Mouse (Mus musculus) liver, embryonic 13.5 days (tissue): ENCODE results near the gene Hmcn1. TPM values are rescaled to one million over a fixed set of nuclear protein-coding genes. Genes with fewer than 3 reads are reported as not detected.

ENCODE experiments used
- ATAC-seq: fragments of 200-750 bp; cut with Nextera tagmentation; 2 replicates; pipeline ENCODE4 v1.8.0; 2017; ENCODE audit warnings: low read depth, mild to moderate bottlenecking, moderate number of reproducible peaks, moderate library complexity
- DNase-seq: peaks from one replicate; pipeline ENCODE4 v3.0.0; 2022
- H3K27ac ChIP-seq: fragments of 300-500 bp; sonication (generic); 2 replicates; pipeline ENCODE4 v1.5.1; 2015; ENCODE audit warnings: moderate library complexity, mild to moderate bottlenecking, inconsistent platforms
- H3K27me3 ChIP-seq: fragments of 300-500 bp; sonication (generic); 2 replicates; pipeline ENCODE4 v1.6.1; 2015; ENCODE audit warnings: mild to moderate bottlenecking, inconsistent platforms
- H3K36me3 ChIP-seq: fragments of 300-500 bp; sonication (generic); 2 replicates; pipeline ENCODE4 v1.6.1; 2015; ENCODE audit warnings: mild to moderate bottlenecking, inconsistent platforms
- H3K4me1 ChIP-seq: fragments of 300-500 bp; sonication (generic); replicated peaks from 2 replicates; pipeline ENCODE4 v1.6.1; 2015; ENCODE audit warnings: inconsistent platforms
- H3K4me2 ChIP-seq: fragments of 300-500 bp; sonication (generic); 2 replicates; pipeline ENCODE4 v1.6.1; 2015; ENCODE audit warnings: inconsistent platforms, mild to moderate bottlenecking, moderate library complexity
- H3K4me3 ChIP-seq: fragments of 300-500 bp; sonication (generic); replicated peaks from 2 replicates; pipeline ENCODE4 v1.5.1; 2015; ENCODE audit warnings: mild to moderate bottlenecking, inconsistent platforms
- H3K9ac ChIP-seq: fragments of 300-500 bp; sonication (generic); 2 replicates; pipeline ENCODE4 v1.6.1; 2015; ENCODE audit warnings: mild to moderate bottlenecking, inconsistent platforms
- H3K9me3 ChIP-seq: fragments of 300-500 bp; sonication (generic); replicated peaks from 2 replicates; pipeline ENCODE4 v1.6.1; 2016; ENCODE audit warnings: inconsistent platforms
- WGBS: fragments of 180-500 bp; shearing (Covaris S2); methylation state at CpG from one replicate; pipeline ENCODE4 v1.1.7; 2015; ENCODE audit not compliant: insufficient replicate concordance; 5-methylcytosine and 5-hydroxymethylcytosine counted together
- polyA plus RNA-seq: library from polyadenylated mRNA; unstranded; fragments of >200 nt; fragmentation: Nextera tagmentation; extraction: Ambion mirVana; gene quantifications from 2 replicates; pipeline ENCODE4 v1.2.1, GENCODE M21; 2015

Hmcn1 gene
- polyA plus RNA-seq, 1 experiment from 2014 or later = 1.9 TPM

GRCm38 (mm10) chr1:150566287-150566686 is 426.9 kb downstream of the Hmcn1 start:
- Histone ChIP-seq H3K4me1 (no peaks in the 10 kb centered on the region), H3K4me3 (no peak overlapping the region), H3K9me3 (no peaks in the 10 kb centered on the region), H3K36me3 (no peaks in the 10 kb centered on the region), H3K4me2 (no peak overlapping the region), H3K9ac (no peak overlapping the region), H3K27me3 (no peaks in the 10 kb centered on the region), H3K27ac (no peak overlapping the region)
- WGBS = 73% methylated on average over 4 of the region's 4 CpGs
- ATAC-seq (no peak), DNase-seq (no peak)

GRCm38 (mm10) chr1:150556621-150557020 is 436.6 kb downstream of the Hmcn1 start:
- Histone ChIP-seq H3K27me3 (no peaks in the 10 kb centered on the region), H3K4me1 (no peaks in the 10 kb centered on the region), H3K4me3 (no peak overlapping the region), H3K9ac (no peak overlapping the region), H3K4me2 (no peak overlapping the region), H3K36me3 (no peaks in the 10 kb centered on the region), H3K27ac (no peak overlapping the region), H3K9me3 (no peaks in the 10 kb centered on the region)
- WGBS = 55% methylated on average over 3 of the region's 3 CpGs
- ATAC-seq = no peak
- DNase-seq = no peak

GRCm38 (mm10) chr1:150551390-150551789 is 441.8 kb downstream of the Hmcn1 start:
- Histone ChIP-seq H3K4me2 (no peak overlapping the region), H3K36me3 (no peaks in the 10 kb centered on the region), H3K27me3 (no peaks in the 10 kb centered on the region), H3K4me3 (no peak overlapping the region), H3K9me3 (no peaks in the 10 kb centered on the region), H3K4me1 (no peaks in the 10 kb centered on the region), H3K9ac (no peak overlapping the region), H3K27ac (no peak overlapping the region)
- DNase-seq (no peak), ATAC-seq (no peak)
- 59% methylated on average over 1 of the region's 1 CpGs for WGBS

GRCm38 (mm10) chr1:150546463-150546862 is 446.8 kb downstream of the Hmcn1 start:
- H3K4me2 ChIP-seq = no peak overlapping the region
- no peak overlapping the region for H3K27ac ChIP-seq
- WGBS = 60% methylated on average over 3 of the region's 3 CpGs
- H3K4me1 ChIP-seq = no peaks in the 10 kb centered on the region
- ATAC-seq = no peak
- H3K4me3 ChIP-seq = no peak overlapping the region
- H3K9me3 ChIP-seq = no peaks in the 10 kb centered on the region
- no peaks in the 10 kb centered on the region for H3K27me3 ChIP-seq
- no peak for DNase-seq
- no peak overlapping the region for H3K9ac ChIP-seq
- H3K36me3 ChIP-seq = no peaks in the 10 kb centered on the region

- Histone ChIP-seq H3K4me3 (no peak overlapping the region), H3K4me2 (no peak overlapping the region), H3K9ac (no peak overlapping the region), H3K9me3 (no peaks in the 10 kb centered on the region), H3K27me3 (no peaks in the 10 kb centered on the region), H3K36me3 (no peaks in the 10 kb centered on the region), H3K4me1 (no peaks in the 10 kb centered on the region), H3K27ac (no peak overlapping the region)
- DNase-seq = no peak
- ATAC-seq = no peak
- WGBS = 11% methylated on average over 5 of the region's 5 CpGs
These were observed 453.0 kb downstream of the Hmcn1 start for GRCm38 (mm10) chr1:150540267-150540666.

GRCm38 (mm10) chr1:150537410-150538128 is 455.7 kb downstream of the Hmcn1 start:
- no peak overlapping the region for H3K4me3 ChIP-seq

GRCm38 (mm10) chr1:150535770-150536534 is 457.3 kb downstream of the Hmcn1 start:
- H3K4me2 ChIP-seq = no peak overlapping the region
- no peak overlapping the region for H3K9ac ChIP-seq
- no peaks in the 10 kb centered on the region for H3K36me3 ChIP-seq
- ATAC-seq (no peak), DNase-seq (no peak)
- H3K4me1 ChIP-seq = no peaks in the 10 kb centered on the region
- H3K27ac ChIP-seq = no peak overlapping the region
- H3K27me3 ChIP-seq = no peaks in the 10 kb centered on the region
- no peaks in the 10 kb centered on the region for H3K9me3 ChIP-seq
- WGBS = 52% methylated on average over 16 of the region's 16 CpGs
- H3K4me3 ChIP-seq = no peak overlapping the region

More at GRCm38 (mm10) chr1:150537410-150538128, 455.7 kb downstream of the Hmcn1 start:
- ATAC-seq = no peak
- H3K4me1 ChIP-seq = no peaks in the 10 kb centered on the region
- H3K9ac ChIP-seq = no peak overlapping the region
- WGBS = 62% methylated on average over 6 of the region's 6 CpGs
- H3K27ac ChIP-seq = no peak overlapping the region
- DNase-seq = no peak
- H3K36me3 ChIP-seq = no peaks in the 10 kb centered on the region
- no peak overlapping the region for H3K4me2 ChIP-seq
- H3K27me3 ChIP-seq = no peaks in the 10 kb centered on the region
- H3K9me3 ChIP-seq = no peaks in the 10 kb centered on the region

GRCm38 (mm10) chr1:150534587-150534986 is 458.6 kb downstream of the Hmcn1 start:
- Histone ChIP-seq H3K4me2 (no peak overlapping the region), H3K4me3 (no peak overlapping the region), H3K4me1 (no peaks in the 10 kb centered on the region), H3K9me3 (no peaks in the 10 kb centered on the region), H3K9ac (no peak overlapping the region), H3K27ac (no peak overlapping the region), H3K36me3 (no peaks in the 10 kb centered on the region), H3K27me3 (no peaks in the 10 kb centered on the region)
- 74% methylated on average over 8 of the region's 8 CpGs for WGBS
- no peak for DNase-seq
- ATAC-seq = no peak

- DNase-seq (no peak), ATAC-seq (no peak)
- Histone ChIP-seq H3K9ac (no peak overlapping the region), H3K27ac (no peak overlapping the region), H3K9me3 (no peaks in the 10 kb centered on the region), H3K4me2 (no peak overlapping the region), H3K4me1 (no peaks in the 10 kb centered on the region), H3K27me3 (no peaks in the 10 kb centered on the region), H3K4me3 (no peak overlapping the region), H3K36me3 (no peaks in the 10 kb centered on the region)
- WGBS = 55% methylated on average over 2 of the region's 2 CpGs
These were observed 480.2 kb downstream of the Hmcn1 start for GRCm38 (mm10) chr1:150513041-150513440.

Other genes with a start within 250 kb of the Hmcn1 start
- gene Gm47985, start 189.1 kb upstream of the Hmcn1 start, polyA plus RNA-seq = 2.7 and 2.8 TPM in 2 replicates
- gene Gm8947, start 198.9 kb upstream of the Hmcn1 start, polyA plus RNA-seq = 1.2 and 1.6 TPM in 2 replicates
- 0.68 and 1.1 TPM in 2 replicates for gene Gm47995, start 205.0 kb upstream of the Hmcn1 start, polyA plus RNA-seq
- 0.31 and 0.66 TPM in 2 replicates for gene 3110040M04Rik, start 210.7 kb upstream of the Hmcn1 start, polyA plus RNA-seq
- gene Gm47996, start 216.7 kb upstream of the Hmcn1 start, polyA plus RNA-seq = 0.36 and 0.63 TPM in 2 replicates